In the genomic region with DNA sequence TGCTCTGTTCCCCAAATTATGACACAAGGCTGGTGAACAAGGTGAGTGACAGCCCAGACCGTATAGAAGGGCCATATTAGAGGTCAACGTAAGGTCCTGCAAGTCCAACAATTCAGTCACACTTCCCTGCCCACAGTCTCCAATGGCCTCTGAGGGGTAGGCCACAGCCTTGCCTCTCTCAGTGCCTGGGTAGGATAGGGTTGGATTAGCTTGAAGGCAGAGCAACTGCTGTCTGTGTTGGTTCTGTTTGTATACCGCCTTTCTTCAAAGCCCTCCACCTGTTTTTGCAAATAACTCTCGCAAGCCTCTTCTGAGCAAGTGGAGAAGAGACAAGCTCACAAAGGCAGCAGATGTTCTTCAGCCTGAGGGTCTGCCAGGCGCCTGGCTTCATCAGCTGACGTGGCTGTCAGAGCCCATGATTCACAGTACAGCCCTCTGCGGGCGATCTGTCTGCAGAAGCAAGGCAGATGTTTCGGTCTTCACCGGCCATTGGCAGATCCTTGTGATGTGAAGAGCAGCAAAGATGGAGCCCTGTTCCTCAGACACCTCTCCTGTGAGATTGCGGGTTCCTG, we compare ENCODE assay signal across 10 mouse cellular contexts.
DNase-seq lines count a peak whose midpoint lies in the region; ATAC-seq and TF ChIP-seq lines count a peak whose summit lies in the region.
"Had no signal": no experiment of that assay in that cellular context is flagged by ENCODE, and none has a peak within 500 bp of the region (broad histone marks: within the 10 kb centered on the region; RNA-seq: fewer than 3 reads in every experiment).

No protein-coding gene starts in this region.

- WGBS in hindbrain, embryonic 10.5 days = 78% methylated on average over 11 of the region's 11 CpGs
- WGBS in hindbrain, embryonic 13.5 days = 62% methylated on average over 11 of the region's 11 CpGs
- WGBS in hindbrain, embryonic 11.5 days = 73% methylated on average over 11 of the region's 11 CpGs
- WGBS in neural tube, embryonic 12.5 days = 61% methylated on average over 11 of the region's 11 CpGs

- no peak overlapping the region for H3K4me2 ChIP-seq in hindbrain, embryonic 13.5 days
- H3K4me2 ChIP-seq in hindbrain, embryonic 11.5 days (replicated peaks; ENCODE audit: low read depth, low read length) = no peak overlapping the region
- no peak overlapping the region for H3K4me2 ChIP-seq in neural tube, embryonic 12.5 days (replicated peaks)

- H3K27ac ChIP-seq in hindbrain, embryonic 10.5 days = peak overlapping the region; percentile 29; the same call in 1 of the 2 replicates
- H3K27ac ChIP-seq in hindbrain, embryonic 13.5 days = no peak overlapping the region
- no peak overlapping the region for H3K27ac ChIP-seq in hindbrain, embryonic 11.5 days (ENCODE audit: low read depth, low read length)
- no peak overlapping the region for H3K27ac ChIP-seq in neural tube, embryonic 12.5 days

- H3K9me3 ChIP-seq in hindbrain, embryonic 10.5 days = peaks cover 6% of the 10 kb centered on the region; the same call in 1 of the 2 replicates
- H3K9me3 ChIP-seq in hindbrain, embryonic 13.5 days = peaks cover 3% of the 10 kb centered on the region
- no peaks in the 10 kb centered on the region for H3K9me3 ChIP-seq in hindbrain, embryonic 11.5 days (ENCODE audit: control insufficient read depth, low read length)
- H3K9me3 ChIP-seq in neural tube, embryonic 12.5 days = no peaks in the 10 kb centered on the region

- ATAC-seq in hindbrain, embryonic 13.5 days (ENCODE audit: low FRiP score) = no peak; the same call in 1 of the 2 replicates
- ATAC-seq in hindbrain, embryonic 11.5 days (ENCODE audit: low FRiP score) = peak; percentile 33; the same call in 1 of the 2 replicates
- ATAC-seq in neural tube, embryonic 12.5 days (ENCODE audit: low FRiP score, low read depth) = peak; percentile 55

- TF ChIP-seq CTCF in brain, embryonic 14.5 days (IDR thresholded peaks at IDR 0.05; ENCODE audit: borderline replicate concordance, extremely low read depth, insufficient read depth, insufficient read length) = no peak

- H3K4me3 ChIP-seq in hindbrain, embryonic 10.5 days = no peak overlapping the region
- no peak overlapping the region for H3K4me3 ChIP-seq in hindbrain, embryonic 13.5 days
- H3K4me3 ChIP-seq in hindbrain, embryonic 11.5 days (ENCODE audit: low read depth, low read length) = no peak overlapping the region
- no peak overlapping the region for H3K4me3 ChIP-seq in neural tube, embryonic 12.5 days

- DNase-seq in hindbrain, embryonic 10.5 days (ENCODE audit: low spot score) = peak; percentile 10
- DNase-seq in brain, embryonic 14.5 days (ENCODE audit: low read depth) = peak; percentile 71
- DNase-seq in hindbrain, embryonic 11.5 days (ENCODE audit: low spot score) = no peak
- no peak for DNase-seq in gastrocnemius, adult 18-20 months (ENCODE audit: low spot score)
- DNase-seq in urinary bladder, adult 2 months (ENCODE audit: low spot score) = no peak
- DNase-seq in gastrocnemius, adult 8-10 months (ENCODE audit: low spot score in 2 of 2) = no peak
- DNase-seq: kidney, adult 18-20 months; layer of hippocampus, postnatal 36 days had no signal

- no peaks in the 10 kb centered on the region for H3K36me3 ChIP-seq in hindbrain, embryonic 10.5 days
- H3K36me3 ChIP-seq in hindbrain, embryonic 13.5 days = no peaks in the 10 kb centered on the region
- no peaks in the 10 kb centered on the region for H3K36me3 ChIP-seq in hindbrain, embryonic 11.5 days (ENCODE audit: control insufficient read depth, insufficient read depth, low read length)
- H3K36me3 ChIP-seq in neural tube, embryonic 12.5 days = no peaks in the 10 kb centered on the region

- peaks cover 22% of the 10 kb centered on the region for H3K4me1 ChIP-seq in hindbrain, embryonic 10.5 days (replicated peaks)
- H3K4me1 ChIP-seq in hindbrain, embryonic 13.5 days (replicated peaks) = peaks cover 22% of the 10 kb centered on the region
- H3K4me1 ChIP-seq in hindbrain, embryonic 11.5 days (replicated peaks; ENCODE audit: control insufficient read depth, insufficient read depth, low read length) = no peaks in the 10 kb centered on the region
- peaks cover 13% of the 10 kb centered on the region for H3K4me1 ChIP-seq in neural tube, embryonic 12.5 days

- no peak for TF ChIP-seq POLR2A in brain, embryonic 14.5 days (IDR thresholded peaks at IDR 0.05; ENCODE audit: borderline replicate concordance, extremely low read depth, insufficient read depth, insufficient read length, poor library complexity, severe bottlenecking)

- H3K27me3 ChIP-seq in hindbrain, embryonic 10.5 days (ENCODE audit: insufficient read depth, poor library complexity, severe bottlenecking) = no peaks in the 10 kb centered on the region
- no peaks in the 10 kb centered on the region for H3K27me3 ChIP-seq in hindbrain, embryonic 13.5 days
- no peaks in the 10 kb centered on the region for H3K27me3 ChIP-seq in hindbrain, embryonic 11.5 days (ENCODE audit: control insufficient read depth, insufficient read depth, low read length)
- H3K27me3 ChIP-seq in neural tube, embryonic 12.5 days (replicated peaks) = no peaks in the 10 kb centered on the region

- H3K9ac ChIP-seq in hindbrain, embryonic 13.5 days = no peak overlapping the region
- no peak overlapping the region for H3K9ac ChIP-seq in hindbrain, embryonic 11.5 days (ENCODE audit: low read depth, low read length)
- no peak overlapping the region for H3K9ac ChIP-seq in neural tube, embryonic 12.5 days

Comparison
In these comparisons a context has a peak if more than half of its experiments do, and no peak if none do; other contexts are left out.
1. DNase-seq: peak in hindbrain, embryonic 10.5 days (single experiment) and brain, embryonic 14.5 days (single experiment); none in hindbrain, embryonic 11.5 days (single experiment), gastrocnemius, adult 18-20 months (single experiment), urinary bladder, adult 2 months (single experiment) and gastrocnemius, adult 8-10 months (0 of 2).